In genomic region chr10:77206565-77207079, GRCm38 (mm10) we compare ENCODE assay signal across 9 mouse cellular contexts. TPM values are rescaled to one million over a fixed set of nuclear protein-coding genes. Genes with fewer than 3 reads are reported as not detected.
DNase-seq lines count a peak whose midpoint lies in the region; ATAC-seq and TF ChIP-seq lines count a peak whose summit lies in the region.
"Had no signal": no experiment of that assay in that cellular context is flagged by ENCODE, and none has a peak within 500 bp of the region (broad histone marks: within the 10 kb centered on the region; RNA-seq: fewer than 3 reads in every experiment).

No protein-coding gene starts in this region.

- peak overlapping the region; percentile 5; the same call in 1 of the 2 replicates for H3K27ac ChIP-seq in hindbrain, embryonic 15.5 days (replicated peaks)
- H3K27ac ChIP-seq in hindbrain, embryonic 13.5 days: no peak overlapping the region
- H3K27ac ChIP-seq in limb, embryonic 11.5 days (replicated peaks; ENCODE audit: low read depth, low read length): no peak overlapping the region
- H3K27ac ChIP-seq in stomach, postnatal 0 days (replicated peaks): peak overlapping the region; percentile 67
- H3K27ac ChIP-seq: midbrain, embryonic 12.5 days had no signal

- H3K27me3 ChIP-seq in hindbrain, embryonic 15.5 days: no peaks in the 10 kb centered on the region
- no peaks in the 10 kb centered on the region for H3K27me3 ChIP-seq in hindbrain, embryonic 13.5 days
- H3K27me3 ChIP-seq in limb, embryonic 11.5 days (ENCODE audit: control insufficient read depth, insufficient read depth, low read length): no peaks in the 10 kb centered on the region
- no peaks in the 10 kb centered on the region for H3K27me3 ChIP-seq in stomach, postnatal 0 days (ENCODE audit: control insufficient read depth, insufficient read depth, low read length)
- H3K27me3 ChIP-seq: midbrain, embryonic 12.5 days had no signal

- no peak overlapping the region for H3K4me2 ChIP-seq in hindbrain, embryonic 15.5 days
- H3K4me2 ChIP-seq in hindbrain, embryonic 13.5 days: no peak overlapping the region
- H3K4me2 ChIP-seq in limb, embryonic 11.5 days (ENCODE audit: low read depth, severe bottlenecking): no peak overlapping the region
- no peak overlapping the region for H3K4me2 ChIP-seq in stomach, postnatal 0 days (replicated peaks; ENCODE audit: low read depth)
- H3K4me2 ChIP-seq: midbrain, embryonic 12.5 days had no signal

- WGBS in hindbrain, embryonic 15.5 days: 38% methylated on average over 3 of the region's 3 CpGs
- WGBS in hindbrain, embryonic 13.5 days: 44% methylated on average over 3 of the region's 3 CpGs
- 44% methylated on average over 3 of the region's 3 CpGs for WGBS in limb, embryonic 11.5 days
- 12% methylated on average over 3 of the region's 3 CpGs for WGBS in stomach, postnatal 0 days

- TF ChIP-seq EP300 in stomach, postnatal 0 days (optimal IDR thresholded peaks at IDR 0.05): no peak

- no peak overlapping the region for H3K4me3 ChIP-seq in hindbrain, embryonic 15.5 days
- no peak overlapping the region for H3K4me3 ChIP-seq in hindbrain, embryonic 13.5 days
- no peak overlapping the region for H3K4me3 ChIP-seq in limb, embryonic 11.5 days (ENCODE audit: low read depth, low read length)
- no peak overlapping the region for H3K4me3 ChIP-seq in stomach, postnatal 0 days (ENCODE audit: low read depth, low read length)
- H3K4me3 ChIP-seq: midbrain, embryonic 12.5 days had no signal

- ATAC-seq in hindbrain, embryonic 15.5 days (ENCODE audit: low FRiP score, low read depth): no peak
- ATAC-seq in hindbrain, embryonic 13.5 days (ENCODE audit: low FRiP score): no peak
- 0 out of 2 replicates have a peak, but pooled peaks have one; percentile 35 for ATAC-seq in limb, embryonic 11.5 days (ENCODE audit: insufficient number of reproducible peaks, low FRiP score, low TSS enrichment, low read depth)
- peak; percentile 66 for ATAC-seq in stomach, postnatal 0 days (ENCODE audit: low FRiP score, low TSS enrichment)

- TF ChIP-seq CTCF in stomach, postnatal 0 days (IDR thresholded peaks at IDR 0.05; ENCODE audit: low read depth): no peak

- no peak overlapping the region for H3K9ac ChIP-seq in hindbrain, embryonic 15.5 days
- no peak overlapping the region for H3K9ac ChIP-seq in hindbrain, embryonic 13.5 days
- H3K9ac ChIP-seq in limb, embryonic 11.5 days (ENCODE audit: low read length): no peak overlapping the region
- no peak overlapping the region for H3K9ac ChIP-seq in stomach, postnatal 0 days (ENCODE audit: low read length)
- H3K9ac ChIP-seq: midbrain, embryonic 12.5 days had no signal

- H3K4me1 ChIP-seq in hindbrain, embryonic 15.5 days (replicated peaks): no peaks in the 10 kb centered on the region
- H3K4me1 ChIP-seq in hindbrain, embryonic 13.5 days (replicated peaks): peaks cover 13% of the 10 kb centered on the region
- peaks cover 5% of the 10 kb centered on the region for H3K4me1 ChIP-seq in limb, embryonic 11.5 days (ENCODE audit: control insufficient read depth, insufficient read depth, low read length)
- H3K4me1 ChIP-seq in stomach, postnatal 0 days (replicated peaks; ENCODE audit: control insufficient read depth, insufficient read depth): peaks cover 11% of the 10 kb centered on the region

- no peaks in the 10 kb centered on the region for H3K36me3 ChIP-seq in hindbrain, embryonic 15.5 days
- H3K36me3 ChIP-seq in hindbrain, embryonic 13.5 days: no peaks in the 10 kb centered on the region
- no peaks in the 10 kb centered on the region for H3K36me3 ChIP-seq in limb, embryonic 11.5 days (ENCODE audit: control insufficient read depth, insufficient read depth, low read length)
- H3K36me3 ChIP-seq in stomach, postnatal 0 days (ENCODE audit: control insufficient read depth, insufficient read depth, low read length): no peaks in the 10 kb centered on the region
- H3K36me3 ChIP-seq: midbrain, embryonic 12.5 days had no signal

- DNase-seq in adrenal gland, adult 8-10 months: peak; percentile 55
- DNase-seq in gonadal fat pad, adult 2 months (ENCODE audit: low read depth): peak; percentile 9
- DNase-seq in kidney, adult 8-10 months: peak; percentile 57 to 72
- no peak for DNase-seq in limb, embryonic 11.5 days (ENCODE audit: low spot score)
- peak; percentile 46 for DNase-seq in stomach, postnatal 0 days (ENCODE audit: low spot score)
- no peak for DNase-seq in urinary bladder, postnatal 10 days (ENCODE audit: low spot score)

- no peaks in the 10 kb centered on the region for H3K9me3 ChIP-seq in hindbrain, embryonic 15.5 days
- H3K9me3 ChIP-seq in hindbrain, embryonic 13.5 days: no peaks in the 10 kb centered on the region
- no peaks in the 10 kb centered on the region for H3K9me3 ChIP-seq in limb, embryonic 11.5 days (ENCODE audit: control insufficient read depth, low read length)
- no peaks in the 10 kb centered on the region for H3K9me3 ChIP-seq in stomach, postnatal 0 days (ENCODE audit: control insufficient read depth, low read length)
- H3K9me3 ChIP-seq: midbrain, embryonic 12.5 days had no signal

RNA-seq across cellular contexts. Expression of gene Col18a1, which starts 40.3 kb away (rescaled TPM):
- 39.2 and 40.0 TPM in 2 replicates for polyA plus RNA-seq in hindbrain, embryonic 15.5 days (2015; fragmentation: Nextera tagmentation; extraction: Ambion mirVana)
- 53.1 and 62.7 TPM in 2 replicates for polyA plus RNA-seq in hindbrain, embryonic 13.5 days (2015; fragmentation: Nextera tagmentation; extraction: Ambion mirVana)
- total RNA-seq in adrenal gland, adult 8-10 months (2022): 10 to 100 TPM; 41.9 to 49.0 (median 48.0) TPM
- 72.6 and 73.2 TPM in 2 replicates for polyA plus RNA-seq in gonadal fat pad, adult 2 months (2012; rRNA removed)
- polyA plus RNA-seq in limb, embryonic 11.5 days (2014; fragmentation: Nextera tagmentation; extraction: Ambion mirVana): 63.0 and 77.1 TPM in 2 replicates
- 26.3 and 26.6 TPM in 2 replicates for polyA plus RNA-seq in stomach, postnatal 0 days (2015; fragmentation: Nextera tagmentation; extraction: Ambion mirVana)

RNA-seq across cellular contexts. Expression of gene Pofut2, which starts 52.4 kb away (rescaled TPM):
- 57.0 and 58.1 TPM in 2 replicates for polyA plus RNA-seq in hindbrain, embryonic 15.5 days (2015; fragmentation: Nextera tagmentation; extraction: Ambion mirVana)
- 57.3 and 63.4 TPM in 2 replicates for polyA plus RNA-seq in hindbrain, embryonic 13.5 days (2015; fragmentation: Nextera tagmentation; extraction: Ambion mirVana)
- 10 to 100 TPM; 82.9 to 90.5 (median 87.2) TPM for total RNA-seq in adrenal gland, adult 8-10 months (2022)
- polyA plus RNA-seq in gonadal fat pad, adult 2 months (2012; rRNA removed): 54.1 and 55.7 TPM in 2 replicates
- 77.6 and 83.9 TPM in 2 replicates for polyA plus RNA-seq in limb, embryonic 11.5 days (2014; fragmentation: Nextera tagmentation; extraction: Ambion mirVana)
- 50.7 and 54.0 TPM in 2 replicates for polyA plus RNA-seq in stomach, postnatal 0 days (2015; fragmentation: Nextera tagmentation; extraction: Ambion mirVana)

Comparison
In these comparisons a context has a peak if more than half of its experiments do, and no peak if none do; other contexts are left out.
1. H3K27ac ChIP-seq: peak in hindbrain, embryonic 15.5 days (single experiment) and stomach, postnatal 0 days (single experiment); none in hindbrain, embryonic 13.5 days (single experiment) and limb, embryonic 11.5 days (single experiment).
2. ATAC-seq: peak in limb, embryonic 11.5 days (single experiment) and stomach, postnatal 0 days (single experiment); none in hindbrain, embryonic 15.5 days (single experiment) and hindbrain, embryonic 13.5 days (single experiment).
3. DNase-seq: peak in adrenal gland, adult 8-10 months (single experiment), gonadal fat pad, adult 2 months (single experiment), kidney, adult 8-10 months (2 of 2) and stomach, postnatal 0 days (single experiment); none in limb, embryonic 11.5 days (single experiment) and urinary bladder, postnatal 10 days (single experiment).